Mouse (Mus musculus) neural tube, embryonic 13.5 days (tissue): Measurements from ENCODE around the gene Ptpn14. TPM values are rescaled to one million over a fixed set of nuclear protein-coding genes. Genes with fewer than 3 reads are reported as not detected.

Experiments
- ATAC-seq: fragments of 200-750 bp; cut with Nextera tagmentation; 2 replicates; pipeline ENCODE4 v1.8.0; 2017; ENCODE audit warnings: low read depth, mild to moderate bottlenecking, moderate TSS enrichment, moderate library complexity
- H3K27ac ChIP-seq: fragments of 300-500 bp; sonication (generic); replicated peaks from 2 replicates; pipeline ENCODE4 v1.5.1; 2015; ENCODE audit warnings: moderate library complexity, mild to moderate bottlenecking, inconsistent platforms
- H3K27me3 ChIP-seq: fragments of 300-500 bp; sonication (generic); 2 replicates; pipeline ENCODE4 v1.6.1; 2015; ENCODE audit warnings: mild to moderate bottlenecking, inconsistent platforms
- H3K36me3 ChIP-seq: fragments of 300-500 bp; sonication (generic); 2 replicates; pipeline ENCODE4 v1.6.1; 2015; ENCODE audit warnings: mild to moderate bottlenecking, inconsistent platforms
- H3K4me1 ChIP-seq: fragments of 300-500 bp; sonication (generic); replicated peaks from 2 replicates; pipeline ENCODE4 v1.6.1; 2015; ENCODE audit warnings: inconsistent platforms
- H3K4me2 ChIP-seq: fragments of 300-500 bp; sonication (generic); 2 replicates; pipeline ENCODE4 v1.6.1; 2015; ENCODE audit warnings: inconsistent platforms, mild to moderate bottlenecking, moderate library complexity
- H3K4me3 ChIP-seq: fragments of 300-500 bp; sonication (generic); 2 replicates; pipeline ENCODE4 v1.5.1; 2015; ENCODE audit warnings: mild to moderate bottlenecking, inconsistent platforms
- H3K9ac ChIP-seq: fragments of 300-500 bp; sonication (generic); 2 replicates; pipeline ENCODE4 v1.6.1; 2015; ENCODE audit warnings: moderate library complexity, mild to moderate bottlenecking, inconsistent platforms
- H3K9me3 ChIP-seq: fragments of 300-500 bp; sonication (generic); 2 replicates; pipeline ENCODE4 v1.6.1; 2016; ENCODE audit warnings: inconsistent platforms
- WGBS: fragments of 180-500 bp; shearing (Covaris S2); methylation state at CpG from one replicate; pipeline ENCODE4 v1.1.7; 2015; 5-methylcytosine and 5-hydroxymethylcytosine counted together
- polyA plus RNA-seq: library from polyadenylated mRNA; unstranded; fragments of >200 nt; fragmentation: Nextera tagmentation; extraction: Ambion mirVana; gene quantifications from 2 replicates; pipeline ENCODE4 v1.2.1, GENCODE M21; 2015

Gene Ptpn14
- polyA plus RNA-seq, 1 experiment from 2014 or later = 1.9 TPM

- ATAC-seq = no peak
- 84% methylated on average over 6 of the region's 6 CpGs for WGBS
- Histone ChIP-seq H3K9ac (no peak overlapping the region), H3K27me3 (no peaks in the 10 kb centered on the region), H3K36me3 (no peaks in the 10 kb centered on the region), H3K9me3 (no peaks in the 10 kb centered on the region), H3K27ac (no peak overlapping the region), H3K4me2 (no peak overlapping the region), H3K4me1 (peaks cover 12% of the 10 kb centered on the region), H3K4me3 (no peak overlapping the region)
Observed at GRCm38 (mm10) chr1:189752245-189752644, 24.2 kb downstream of the Ptpn14 start.

- WGBS = 63% methylated on average over 8 of the region's 8 CpGs
- ATAC-seq = no peak
- H3K9me3 ChIP-seq = no peaks in the 10 kb centered on the region
Observed at GRCm38 (mm10) chr1:189755072-189755471, 27.0 kb downstream of the Ptpn14 start.

GRCm38 (mm10) chr1:189756306-189757053 is 28.4 kb downstream of the Ptpn14 start:
- H3K36me3 ChIP-seq = no peaks in the 10 kb centered on the region
- no peaks in the 10 kb centered on the region for H3K27me3 ChIP-seq
- H3K4me2 ChIP-seq = peak overlapping the region; percentile 24
- ATAC-seq = 0 out of 2 replicates have a peak, but pooled peaks have one; percentile 33
- 32% methylated on average over 19 of the region's 19 CpGs for WGBS
- peaks cover 15% of the 10 kb centered on the region for H3K4me1 ChIP-seq
- H3K27ac ChIP-seq = no peak overlapping the region
- H3K9me3 ChIP-seq = no peaks in the 10 kb centered on the region
- H3K4me3 ChIP-seq = no peak overlapping the region
- peak overlapping the region; percentile 18; the same call in 1 of the 2 replicates for H3K9ac ChIP-seq

More at GRCm38 (mm10) chr1:189755072-189755471, 27.0 kb downstream of the Ptpn14 start:
- Histone ChIP-seq H3K9ac (no peak overlapping the region), H3K27ac (no peak overlapping the region), H3K4me3 (no peak overlapping the region), H3K27me3 (no peaks in the 10 kb centered on the region), H3K4me1 (peaks cover 15% of the 10 kb centered on the region), H3K36me3 (no peaks in the 10 kb centered on the region), H3K4me2 (no peak overlapping the region)

- Histone ChIP-seq H3K36me3 (no peaks in the 10 kb centered on the region), H3K27ac (no peak overlapping the region), H3K4me2 (peak overlapping the region; percentile 24), H3K4me3 (no peak overlapping the region), H3K27me3 (no peaks in the 10 kb centered on the region), H3K9ac (peak overlapping the region; percentile 18; the same call in 1 of the 2 replicates), H3K4me1 (peaks cover 15% of the 10 kb centered on the region), H3K9me3 (no peaks in the 10 kb centered on the region)
- WGBS = 25% methylated on average over 7 of the region's 7 CpGs
- 0 out of 2 replicates have a peak, but pooled peaks have one; percentile 48 for ATAC-seq
Observed at GRCm38 (mm10) chr1:189757054-189757408, 29.0 kb downstream of the Ptpn14 start.

- peaks cover 14% of the 10 kb centered on the region for H3K4me1 ChIP-seq
- H3K9me3 ChIP-seq = no peaks in the 10 kb centered on the region
- no peaks in the 10 kb centered on the region for H3K27me3 ChIP-seq
- no peak overlapping the region for H3K27ac ChIP-seq
- no peak overlapping the region for H3K9ac ChIP-seq
- WGBS = 5% methylated on average over 6 of the region's 6 CpGs
- no peak for ATAC-seq
- H3K36me3 ChIP-seq = no peaks in the 10 kb centered on the region
- H3K4me2 ChIP-seq = no peak overlapping the region
- no peak overlapping the region for H3K4me3 ChIP-seq
Observed at GRCm38 (mm10) chr1:189761581-189762021, 33.5 kb downstream of the Ptpn14 start.

GRCm38 (mm10) chr1:189764258-189764657 is 36.2 kb downstream of the Ptpn14 start:
- 80% methylated on average over 5 of the region's 5 CpGs for WGBS
- no peaks in the 10 kb centered on the region for H3K27me3 ChIP-seq
- H3K27ac ChIP-seq = no peak overlapping the region
- H3K4me1 ChIP-seq = peaks cover 9% of the 10 kb centered on the region; the same call in 1 of the 2 replicates
- no peaks in the 10 kb centered on the region for H3K9me3 ChIP-seq
- no peak overlapping the region for H3K4me2 ChIP-seq
- no peak overlapping the region for H3K4me3 ChIP-seq
- no peak for ATAC-seq
- H3K36me3 ChIP-seq = no peaks in the 10 kb centered on the region
- H3K9ac ChIP-seq = no peak overlapping the region

GRCm38 (mm10) chr1:189767164-189767563 is 39.1 kb downstream of the Ptpn14 start:
- 0 out of 2 replicates have a peak, but pooled peaks cover 9% of the 10 kb centered on the region for H3K4me1 ChIP-seq
- no peak overlapping the region for H3K4me3 ChIP-seq
- no peak for ATAC-seq
- 69% methylated on average over 10 of the region's 10 CpGs for WGBS
- no peak overlapping the region for H3K4me2 ChIP-seq
- H3K9me3 ChIP-seq = no peaks in the 10 kb centered on the region
- no peaks in the 10 kb centered on the region for H3K27me3 ChIP-seq
- H3K9ac ChIP-seq = no peak overlapping the region
- no peaks in the 10 kb centered on the region for H3K36me3 ChIP-seq
- no peak overlapping the region for H3K27ac ChIP-seq

- ATAC-seq = no peak
- Histone ChIP-seq H3K4me2 (no peak overlapping the region), H3K9ac (no peak overlapping the region), H3K4me3 (no peak overlapping the region), H3K4me1 (0 out of 2 replicates have a peak, but pooled peaks cover 9% of the 10 kb centered on the region), H3K36me3 (no peaks in the 10 kb centered on the region), H3K27ac (no peak overlapping the region), H3K27me3 (no peaks in the 10 kb centered on the region), H3K9me3 (no peaks in the 10 kb centered on the region)
- WGBS = 64% methylated on average over 9 of the region's 9 CpGs
Observed at GRCm38 (mm10) chr1:189767910-189768309, 39.8 kb downstream of the Ptpn14 start.

- ATAC-seq = no peak
- 0 out of 2 replicates have a peak, but pooled peaks cover 4% of the 10 kb centered on the region for H3K4me1 ChIP-seq
- no peak overlapping the region for H3K4me3 ChIP-seq
- H3K36me3 ChIP-seq = no peaks in the 10 kb centered on the region
- no peaks in the 10 kb centered on the region for H3K27me3 ChIP-seq
- H3K4me2 ChIP-seq = no peak overlapping the region
- no peak overlapping the region for H3K27ac ChIP-seq
- H3K9me3 ChIP-seq = no peaks in the 10 kb centered on the region
- no peak overlapping the region for H3K9ac ChIP-seq
- WGBS = 93% methylated on average over 3 of the region's 3 CpGs
Observed at GRCm38 (mm10) chr1:189770516-189770915, 42.4 kb downstream of the Ptpn14 start.

- H3K9me3 ChIP-seq = no peaks in the 10 kb centered on the region
- H3K4me3 ChIP-seq = no peak overlapping the region
- H3K9ac ChIP-seq = no peak overlapping the region
- no peak for ATAC-seq
- H3K4me1 ChIP-seq = peaks cover 10% of the 10 kb centered on the region
- H3K27me3 ChIP-seq = no peaks in the 10 kb centered on the region
- H3K4me2 ChIP-seq = no peak overlapping the region
- no peaks in the 10 kb centered on the region for H3K36me3 ChIP-seq
- H3K27ac ChIP-seq = no peak overlapping the region
- WGBS = 92% methylated on average over 10 of the region's 10 CpGs
Observed at GRCm38 (mm10) chr1:189772707-189773106, 44.6 kb downstream of the Ptpn14 start.

- WGBS = 83% methylated on average over 1 of the region's 1 CpGs
- ATAC-seq = no peak
Observed at GRCm38 (mm10) chr1:189774778-189775177, 46.7 kb downstream of the Ptpn14 start.

GRCm38 (mm10) chr1:189777207-189777606 is 49.1 kb downstream of the Ptpn14 start:
- Histone ChIP-seq H3K4me2 (no peak overlapping the region), H3K27ac (no peak overlapping the region), H3K36me3 (no peaks in the 10 kb centered on the region), H3K4me3 (no peak overlapping the region), H3K9me3 (no peaks in the 10 kb centered on the region), H3K9ac (no peak overlapping the region), H3K27me3 (no peaks in the 10 kb centered on the region), H3K4me1 (peaks cover 12% of the 10 kb centered on the region)
- 70% methylated on average over 6 of the region's 6 CpGs for WGBS
- no peak for ATAC-seq

More at GRCm38 (mm10) chr1:189774778-189775177, 46.7 kb downstream of the Ptpn14 start:
- Histone ChIP-seq H3K27me3 (no peaks in the 10 kb centered on the region), H3K4me3 (no peak overlapping the region), H3K27ac (no peak overlapping the region), H3K36me3 (no peaks in the 10 kb centered on the region), H3K4me1 (peaks cover 12% of the 10 kb centered on the region), H3K9me3 (no peaks in the 10 kb centered on the region), H3K4me2 (no peak overlapping the region), H3K9ac (no peak overlapping the region)
